Mouse (Mus musculus): ENCODE measurements at regions not wholly inside any gene's neighbourhood (a gene's known extent, or its start where the extent isn't known, plus 50 kb on each side); places are given as distances from the start of the nearest gene placed in this dataset.

DNA sequence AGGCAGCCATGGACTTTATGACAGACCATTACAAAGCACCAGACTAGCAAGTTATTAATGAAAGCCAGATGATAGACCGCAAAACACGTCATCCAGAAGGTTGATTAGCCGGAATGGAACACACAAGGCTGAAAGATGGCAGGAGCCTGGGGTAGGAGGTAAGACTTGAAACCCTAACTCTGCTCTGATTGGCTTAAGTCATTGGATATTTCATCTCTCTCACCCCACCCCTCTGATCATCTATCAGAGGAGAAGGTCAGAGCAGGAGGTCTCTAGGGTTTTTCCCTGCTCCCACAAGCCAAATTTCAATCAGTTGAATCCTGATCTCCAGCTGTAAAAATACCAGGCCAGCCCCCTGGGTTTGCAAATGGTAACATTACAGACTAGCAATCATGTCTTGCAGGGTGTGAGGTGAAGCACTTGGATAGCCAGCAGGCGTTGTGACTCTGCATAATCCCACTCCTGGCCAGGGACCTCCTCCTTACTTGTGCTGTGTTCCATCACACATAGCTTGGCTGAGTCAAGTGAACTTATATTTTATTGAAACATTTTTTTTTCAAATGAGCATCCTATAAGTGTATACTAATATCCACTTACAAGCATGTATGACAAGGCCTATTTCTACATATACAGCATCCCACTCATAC lies 114.6 kb upstream of the Tnp1 start:
- TF ChIP-seq CTCF (conservative IDR thresholded peaks at IDR 0.05; ENCODE audit: insufficient read depth, insufficient read length, low read depth, low read length) (no peak), POLR2A (IDR thresholded peaks at IDR 0.05; ENCODE audit: low read depth, low read length) (no peak)
